Mouse (Mus musculus): ENCODE results near the gene Olfr820.
"Not testable (repeated sequence)": the region's sequence is repeated elsewhere in the genome, so short reads cannot be mapped to it uniquely, and the experiment has no call there.

The Olfr820 gene

GRCm38 (mm10) chr10:130012321-130012720, at the start of gene Olfr820:
TSS of gene Olfr820 (plus strand) at chr10:130012621.
- DNase-seq (ENCODE audit: low spot score in 2 of 2) = no peak

GRCm38 (mm10) chr10:129966232-129966631, 46.2 kb upstream of the Olfr820 start:
- not testable (repeated sequence) for DNase-seq (ENCODE audit: low spot score in 2 of 2)

GRCm38 (mm10) chr10:129967166-129967565, 45.3 kb upstream of the Olfr820 start, which contains the start of gene Olfr819:
TSS of gene Olfr819 (minus strand) at chr10:129967266.
- not testable (repeated sequence) for DNase-seq (ENCODE audit: low spot score in 2 of 2)

- not testable (repeated sequence) for DNase-seq (ENCODE audit: low spot score in 2 of 2)
Observed at GRCm38 (mm10) chr10:129972994-129973393, 39.4 kb upstream of the Olfr820 start.

- DNase-seq (ENCODE audit: low spot score in 2 of 2) = not testable (repeated sequence)
Observed at GRCm38 (mm10) chr10:129976040-129976439, 36.4 kb upstream of the Olfr820 start, which contains the start of gene Olfr247. TSS of gene Olfr247 (minus strand) at chr10:129976140.

GRCm38 (mm10) chr10:129981867-129982266, 30.6 kb upstream of the Olfr820 start:
- not testable (repeated sequence) for DNase-seq (ENCODE audit: low spot score in 2 of 2)

GRCm38 (mm10) chr10:129984962-129985361, 27.5 kb upstream of the Olfr820 start, which contains the start of gene Gm10310:
TSS of gene Gm10310 (minus strand) at chr10:129985062.
- DNase-seq (ENCODE audit: low spot score in 2 of 2) = not testable (repeated sequence)

- DNase-seq (ENCODE audit: low spot score in 2 of 2) = not testable (repeated sequence)
Observed at GRCm38 (mm10) chr10:130004104-130004503, 8.3 kb upstream of the Olfr820 start.

- not testable (repeated sequence) for DNase-seq (ENCODE audit: low spot score in 2 of 2)
Observed at GRCm38 (mm10) chr10:130005366-130005765, 7.1 kb upstream of the Olfr820 start.

GRCm38 (mm10) chr10:130030048-130030447, 17.6 kb downstream of the Olfr820 start, which contains the start of gene Olfr821:
TSS of gene Olfr821 (plus strand) at chr10:130030348.
- DNase-seq (ENCODE audit: low spot score in 2 of 2) = no peak

GRCm38 (mm10) chr10:130037096-130037495, 24.7 kb downstream of the Olfr820 start:
- no peak for DNase-seq (ENCODE audit: low spot score in 2 of 2)
